Mouse (Mus musculus): ENCODE data around the gene Gch1.

Gch1 gene

DNA sequence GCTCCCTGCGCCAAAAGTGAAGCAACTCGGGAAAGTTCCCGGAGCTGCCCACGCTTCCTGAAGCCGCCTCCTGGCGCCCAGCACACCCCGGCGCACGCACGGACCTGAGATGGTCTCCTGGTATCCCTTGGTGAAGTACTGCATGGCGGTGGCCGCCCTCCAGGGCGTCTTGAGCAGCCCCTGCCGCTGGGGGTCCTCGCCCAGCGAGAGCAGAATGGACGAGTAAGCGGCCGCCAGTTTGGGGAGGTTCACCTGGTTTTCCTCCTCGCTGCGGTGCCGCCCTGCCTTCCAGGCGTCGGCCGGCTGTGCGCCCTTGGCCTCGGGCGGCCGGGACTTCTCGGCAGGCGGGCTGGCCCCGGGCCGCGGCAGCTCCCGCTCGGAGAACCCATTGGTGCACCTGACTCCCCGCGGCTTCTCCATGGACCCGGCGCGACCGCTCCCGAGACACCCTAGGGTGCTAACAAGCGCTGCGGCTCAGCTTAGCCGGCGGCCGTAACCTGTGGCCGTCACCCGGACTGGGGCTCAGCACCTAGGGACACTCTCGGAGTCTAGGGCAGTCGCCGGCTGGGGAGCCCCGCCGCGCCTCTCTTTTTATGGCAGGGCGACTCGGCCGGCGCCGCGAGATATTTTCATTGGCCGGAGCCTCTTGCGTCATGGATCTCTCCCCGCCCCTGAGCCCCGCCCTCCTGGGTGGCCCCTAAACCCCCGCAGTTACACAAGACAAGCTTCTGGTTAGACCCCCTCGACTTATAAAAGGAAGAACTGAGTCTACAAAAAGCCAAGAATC lies at the start of gene Gch1:
TSS of gene Gch1 (minus strand) at position 566 of the 787 bp plus-strand sequence.
- ChIA-PET POLR2A (interaction anchor here in 3 of 4 experiments (0.6 to 2.3 kb wide), 26 partner anchors 8 to 1474 kb away, joined by 3 to 8 read pairs (median 3); partner anchors contain the start of genes Mapk1ip1l (in 1 of the 3), Socs4 (in 1 of the 3) and Wdhd1 (in 1 of the 3)), CTCF (interaction anchor here in 2 of 4 experiments (0.7 to 2.4 kb wide), 3 partner anchors 21 to 115 kb away, joined by 3 to 13 read pairs (median 3); no protein-coding TSS in a partner anchor)

DNA sequence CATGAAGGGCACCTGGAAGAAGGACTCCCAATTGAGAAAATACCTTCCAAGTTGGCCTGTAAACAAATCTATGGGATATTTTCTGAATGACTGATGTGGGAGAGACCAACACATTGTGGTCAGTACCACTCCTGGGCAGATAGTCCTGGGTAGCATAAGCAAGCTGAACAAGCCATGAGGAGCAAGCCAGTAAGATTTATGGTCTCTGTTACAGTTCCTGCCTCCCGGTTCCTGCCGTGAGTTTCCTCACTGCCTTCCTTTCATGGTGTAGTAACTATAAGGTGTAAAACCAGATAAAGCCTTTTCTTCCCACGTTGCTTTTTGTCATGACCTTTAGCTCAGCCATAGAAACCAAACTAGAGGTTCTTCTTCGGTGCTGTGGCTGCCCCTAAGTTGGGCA lies 48.1 kb upstream of the Gch1 start:
- ChIA-PET POLR2A (interaction anchor here in 2 of 4 experiments (0.5 to 1.2 kb wide), 4 partner anchors 9 to 61 kb away, joined by 3 read pairs; partner anchors contain the start of gene Mapk1ip1l (in 1 of the 2)), CTCF (interaction anchor here in 1 of 4 experiments (0.7 kb wide), 1 partner anchor 151 kb away, joined by 3 read pairs; no protein-coding TSS in a partner anchor)

DNA sequence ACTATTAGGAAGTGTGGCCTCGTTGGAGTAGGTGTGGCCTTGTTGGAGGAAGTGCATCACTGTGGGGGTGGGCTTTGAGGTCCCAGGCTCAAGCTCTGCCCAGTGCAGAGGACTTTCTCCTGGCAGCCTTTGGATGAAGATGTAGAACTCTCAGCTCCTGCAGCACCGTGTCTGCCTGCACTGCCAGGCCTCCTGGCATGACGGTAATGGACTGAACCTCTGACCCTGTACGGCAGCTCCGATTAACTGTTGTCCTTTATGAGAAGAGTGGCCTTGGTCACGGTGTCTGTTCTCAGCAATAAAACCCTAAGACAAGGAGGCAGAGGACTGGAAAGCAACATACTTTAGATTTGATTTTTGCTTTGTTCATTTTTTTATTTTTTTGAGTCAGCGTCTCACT lies 47.3 kb upstream of the Gch1 start:
- ChIA-PET POLR2A (no interaction called here), CTCF (interaction anchor here in 1 of 4 experiments (0.6 kb wide), 1 partner anchor 149 kb away, joined by 3 read pairs; no protein-coding TSS in a partner anchor)

DNA sequence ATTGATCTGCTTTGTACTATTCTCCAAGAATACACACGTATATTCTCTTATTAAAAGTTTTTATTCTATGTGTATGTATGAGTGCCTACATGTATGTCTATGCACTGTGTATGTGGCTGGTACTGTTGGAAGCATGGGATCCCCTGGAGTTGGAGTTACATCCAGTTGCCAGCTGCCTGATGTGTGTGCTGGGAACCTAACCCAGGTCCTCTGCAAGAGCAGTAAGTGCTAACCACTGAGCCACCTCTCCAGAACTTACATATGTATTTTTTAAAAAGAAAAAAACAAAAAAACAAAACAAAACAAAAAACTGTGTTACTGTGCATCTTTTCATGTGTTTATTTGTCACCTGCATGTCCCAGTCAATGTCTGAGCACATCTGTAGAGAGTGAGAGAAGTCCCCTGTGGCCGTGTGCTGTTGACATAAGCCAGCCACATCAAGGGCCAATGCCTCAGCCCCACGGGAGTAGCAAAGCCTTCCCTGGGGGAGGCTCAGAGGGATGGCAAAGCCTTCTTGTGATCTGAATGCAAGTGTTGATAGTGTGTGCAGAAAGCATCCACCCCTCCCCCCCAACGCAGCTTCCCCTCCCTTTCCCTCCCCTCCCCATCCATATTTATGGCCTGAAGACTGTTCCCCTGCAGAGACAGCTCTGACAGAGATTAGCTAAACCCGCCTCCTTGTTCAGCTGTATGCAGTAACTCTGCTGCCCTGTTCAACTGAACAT lies 45.5 kb upstream of the Gch1 start:
- CTCF ChIA-PET, result interaction anchor here in 1 of 4 experiments (1.2 kb wide), 1 partner anchor 9 kb away, joined by 4 read pairs; no protein-coding TSS in a partner anchor
- POLR2A ChIA-PET, result no interaction called here

DNA sequence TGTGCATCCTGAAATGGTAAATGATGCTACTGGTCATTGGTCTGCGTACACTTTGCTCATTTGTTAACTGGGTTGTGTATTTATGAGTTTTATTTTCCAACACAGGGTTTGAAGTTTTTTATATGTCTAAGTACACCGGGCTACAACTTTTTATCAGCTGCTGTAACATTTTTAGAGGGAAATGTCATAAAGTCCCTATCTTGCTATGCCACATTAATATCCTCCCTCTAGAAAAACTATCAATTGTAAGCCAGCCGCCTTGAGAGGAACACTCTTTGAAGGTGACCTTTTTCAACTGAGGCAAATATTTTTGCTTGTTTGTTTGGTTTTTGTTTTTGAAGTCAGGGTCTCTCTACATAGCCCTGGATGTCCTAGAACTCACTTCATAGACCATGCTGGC lies 44.8 kb upstream of the Gch1 start:
- POLR2A ChIA-PET, result no interaction called here
- CTCF ChIA-PET, result no interaction called here

DNA sequence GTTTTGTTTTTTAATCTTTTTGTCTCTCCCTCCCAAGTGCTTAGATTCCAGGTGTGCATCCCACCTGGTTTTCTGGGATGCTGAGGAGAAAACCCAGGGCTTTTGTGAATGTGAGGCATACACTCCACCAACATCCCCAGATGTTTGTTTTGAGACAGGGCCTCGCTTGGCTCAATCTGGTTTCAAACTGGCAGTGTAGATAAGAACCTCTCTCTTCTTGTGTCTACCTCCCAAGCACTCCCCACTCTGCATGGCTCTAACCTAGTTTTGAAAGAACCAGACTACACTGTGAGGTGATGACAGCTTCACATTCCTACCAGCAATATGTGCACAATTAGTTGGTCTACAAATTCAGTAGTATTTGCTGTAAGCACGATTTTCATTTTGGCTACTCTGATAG lies 44.4 kb upstream of the Gch1 start:
- POLR2A ChIA-PET, result no interaction called here
- CTCF ChIA-PET, result no interaction called here

DNA sequence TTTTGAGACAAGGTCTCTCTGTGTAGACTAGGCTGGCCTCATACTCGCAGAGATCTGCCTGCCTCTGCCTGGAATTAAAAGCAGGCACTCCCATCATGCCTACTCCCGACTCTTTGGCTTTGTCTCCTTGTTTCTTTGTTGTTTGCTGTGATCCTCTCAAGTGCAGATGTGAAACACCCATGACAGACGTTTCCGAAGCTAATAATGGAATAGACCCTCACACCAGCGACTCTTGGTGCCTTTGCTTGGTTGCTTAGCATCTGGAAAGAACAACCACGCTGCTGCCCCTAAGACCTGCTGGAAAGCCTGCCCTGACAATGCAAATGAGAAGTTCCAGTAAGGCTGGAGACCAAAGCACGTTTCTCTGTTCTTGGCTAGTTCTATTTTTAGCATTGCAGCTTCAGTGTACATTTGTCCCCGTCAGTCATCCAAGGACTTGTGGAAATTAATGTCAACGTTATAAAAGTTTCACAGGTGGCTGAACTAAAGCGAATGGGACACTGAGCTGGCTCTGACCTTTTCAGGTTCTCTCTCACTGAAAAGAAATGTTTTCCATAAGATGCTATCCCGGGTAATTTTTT lies 40.7 kb upstream of the Gch1 start:
- POLR2A ChIA-PET, result interaction anchor here in 1 of 4 experiments (0.6 kb wide), 1 partner anchor 1101 kb away, joined by 3 read pairs; no protein-coding TSS in a partner anchor
- CTCF ChIA-PET, result interaction anchor here in 2 of 4 experiments (1.2 to 1.8 kb wide), 2 partner anchors 143 kb away, joined by 3 to 9 read pairs; no protein-coding TSS in a partner anchor

DNA sequence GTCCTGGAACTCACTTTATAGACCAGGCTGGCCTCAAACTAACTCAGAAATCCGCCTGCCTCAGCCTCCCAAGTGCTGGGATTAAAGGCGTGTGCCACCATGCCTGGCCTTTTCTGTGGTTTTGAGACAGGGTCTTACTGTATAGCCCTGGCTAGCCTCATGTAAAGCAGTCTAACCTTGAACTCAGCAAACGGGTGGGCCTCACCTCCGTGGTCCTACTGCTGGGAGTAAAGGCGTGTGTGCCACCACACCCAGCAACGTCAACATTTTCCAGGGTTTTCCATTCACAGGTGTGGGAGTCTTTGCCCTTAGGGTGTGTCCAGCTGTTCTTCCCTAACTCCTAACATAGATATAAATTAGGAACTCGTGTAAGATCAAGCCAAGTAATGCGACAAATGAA lies 36.7 kb upstream of the Gch1 start:
- CTCF ChIA-PET, result interaction anchor here in 3 of 4 experiments (0.6 to 2.2 kb wide), 4 partner anchors 9 to 1221 kb away, joined by 3 to 17 read pairs (median 5); no protein-coding TSS in a partner anchor
- POLR2A ChIA-PET, result no interaction called here

DNA sequence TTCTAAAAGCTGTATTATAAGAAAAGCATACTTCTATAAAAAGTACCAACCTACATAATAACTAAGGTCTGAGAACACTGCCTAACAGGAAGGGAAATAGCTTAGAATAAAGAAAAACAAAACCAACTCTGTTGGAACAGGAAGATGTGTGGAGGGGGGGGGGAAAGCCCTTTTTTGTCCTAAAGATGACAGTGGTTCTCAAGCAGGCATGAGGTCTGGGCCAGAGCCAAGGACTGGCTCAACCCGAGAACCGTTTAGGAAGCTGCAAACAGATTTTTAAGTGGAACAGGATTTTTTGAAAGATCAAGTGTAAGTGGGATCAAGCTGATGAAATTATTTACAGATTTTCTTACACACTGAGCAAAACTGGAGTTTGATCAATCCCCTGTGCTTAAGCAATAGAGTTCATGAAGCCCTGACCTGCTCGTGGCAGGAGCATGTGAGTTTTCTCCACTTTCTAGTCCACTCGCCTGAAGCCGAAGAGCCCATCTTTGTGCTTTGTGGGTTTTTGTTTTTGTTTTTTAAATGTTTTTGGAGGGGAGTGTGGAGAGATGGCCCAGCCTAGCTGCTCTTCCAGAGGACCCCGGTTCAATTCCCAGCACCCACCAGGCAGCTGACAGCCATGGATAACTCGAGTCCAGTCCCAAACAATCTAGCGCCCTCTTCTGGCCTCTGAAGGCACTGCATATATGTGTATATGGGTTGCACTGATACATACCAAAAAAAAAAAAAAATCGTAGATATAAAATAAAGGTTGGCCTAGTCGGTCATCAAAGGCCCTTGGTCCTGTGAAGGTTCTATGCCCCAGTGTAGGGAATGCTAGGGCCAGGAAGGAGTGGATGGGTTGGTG lies 35.5 kb upstream of the Gch1 start:
- ChIA-PET POLR2A (interaction anchor here in 2 of 4 experiments (0.6 to 1.1 kb wide), 8 partner anchors 10 to 1588 kb away, joined by 3 to 5 read pairs (median 3); no protein-coding TSS in a partner anchor), CTCF (interaction anchor here in 3 of 4 experiments (0.6 to 2.2 kb wide), 16 partner anchors 10 to 1222 kb away, joined by 3 to 17 read pairs (median 4); no protein-coding TSS in a partner anchor)

DNA sequence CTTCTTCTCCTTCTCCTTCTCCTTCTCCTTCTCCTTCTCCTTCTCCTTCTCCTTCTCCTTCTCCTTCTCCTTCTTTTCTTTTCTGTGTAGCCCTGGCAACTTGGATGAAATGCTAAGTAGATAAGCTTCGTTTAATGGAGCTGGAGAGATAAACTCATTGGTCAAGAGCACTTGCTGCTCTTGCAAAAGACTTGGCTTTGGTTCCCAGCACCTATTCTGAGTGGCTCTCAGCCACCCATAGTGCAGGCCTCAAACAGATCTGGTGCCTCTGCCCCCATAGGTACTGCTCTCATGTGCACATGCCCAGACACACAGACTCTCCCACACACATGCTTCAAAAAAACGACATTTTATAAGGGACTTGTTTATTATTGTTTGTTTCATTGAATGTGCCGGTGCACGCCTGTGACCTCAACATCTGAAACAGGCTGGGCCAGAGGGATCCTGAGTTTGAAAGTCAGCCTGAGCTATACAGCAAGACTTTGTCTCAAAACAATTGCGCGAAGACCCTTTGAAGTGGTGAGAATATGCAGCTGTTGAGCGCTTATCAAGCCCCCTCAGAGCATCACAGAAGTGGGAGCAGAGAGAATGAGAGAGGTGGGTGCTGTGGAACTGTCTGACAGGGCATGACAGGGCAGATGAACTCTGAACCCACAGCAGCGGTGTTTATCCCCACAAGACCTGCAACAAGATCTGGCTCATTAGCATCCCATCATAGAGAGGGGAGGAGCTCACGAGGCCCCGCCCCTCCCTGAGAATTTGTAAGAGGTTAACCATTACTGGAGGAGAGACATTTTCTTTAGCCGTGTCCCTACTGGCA lies 33.6 kb upstream of the Gch1 start:
- CTCF ChIA-PET, result interaction anchor here in 1 of 4 experiments (1.0 to 1.1 kb wide), 2 partner anchors 29 to 136 kb away, joined by 3 to 6 read pairs; no protein-coding TSS in a partner anchor
- POLR2A ChIA-PET, result interaction anchor here in 1 of 4 experiments (0.5 to 1.0 kb wide), 5 partner anchors 15 to 126 kb away, joined by 3 read pairs; no protein-coding TSS in a partner anchor

DNA sequence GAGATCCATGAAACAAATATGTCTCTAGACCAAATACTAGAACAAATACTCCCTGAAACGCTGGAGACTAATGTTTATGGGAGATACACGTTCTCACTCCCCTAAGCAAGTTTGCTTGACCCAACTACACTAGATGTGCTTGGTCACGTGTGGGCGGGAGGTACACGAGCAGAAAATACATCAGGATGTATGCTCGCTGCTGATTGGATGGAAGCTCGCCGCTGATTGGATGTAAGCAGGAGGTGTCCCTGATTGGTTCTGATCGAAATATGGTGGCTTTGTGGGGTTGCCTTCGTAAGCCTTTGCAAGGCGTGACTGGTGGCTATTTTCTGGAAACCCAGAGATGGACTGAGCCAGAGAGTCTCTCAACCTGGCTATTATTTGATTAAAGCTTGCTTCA lies 32.4 kb upstream of the Gch1 start:
- ChIA-PET POLR2A (interaction anchor here in 1 of 4 experiments (1.0 kb wide), 1 partner anchor 599 kb away, joined by 3 read pairs; no protein-coding TSS in a partner anchor), CTCF (interaction anchor here in 3 of 4 experiments (0.6 to 0.8 kb wide), 3 partner anchors 77 to 138 kb away, joined by 3 to 8 read pairs (median 4); partner anchors contain the start of gene Mapk1ip1l (in 1 of the 3))

DNA sequence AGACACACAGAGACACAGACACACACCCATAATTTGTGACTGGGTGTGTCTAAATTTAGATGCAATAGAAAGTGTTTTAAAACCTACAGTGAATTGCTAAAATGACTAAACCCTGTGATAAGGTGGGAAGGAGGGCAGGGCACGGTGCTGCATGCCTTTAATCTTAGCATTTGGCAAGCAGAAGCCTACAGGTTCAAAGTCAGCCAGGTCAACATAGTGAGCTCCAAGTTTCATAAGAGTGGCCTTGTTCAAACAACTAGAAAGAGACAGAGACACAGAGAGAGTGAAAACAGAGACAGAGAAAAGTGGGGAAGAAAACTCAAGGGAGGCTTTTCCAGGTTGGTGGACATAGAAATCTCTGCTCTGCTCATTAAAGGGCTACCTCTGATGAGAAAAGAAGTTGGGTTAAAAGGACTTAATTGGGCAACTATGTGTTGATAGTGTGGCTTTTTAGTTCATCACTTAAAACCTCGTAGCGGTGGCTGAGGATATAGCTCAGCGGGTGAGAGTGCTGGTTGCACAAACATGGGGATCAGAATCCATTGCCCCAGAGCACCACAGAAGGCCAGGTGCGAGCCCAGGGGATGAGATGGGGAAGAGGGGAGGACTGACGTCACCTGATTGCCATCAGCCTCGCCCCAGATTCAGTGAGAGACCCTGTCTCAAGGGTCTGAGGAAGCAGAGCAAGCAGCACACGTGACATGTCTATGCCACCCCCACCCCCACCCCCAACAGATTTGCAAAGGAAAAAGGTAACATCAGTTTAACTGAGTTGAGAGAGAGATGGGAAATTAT lies 31.2 kb upstream of the Gch1 start:
- POLR2A ChIA-PET, result interaction anchor here in 2 of 4 experiments (0.6 to 1.1 kb wide), 3 partner anchors 14 to 275 kb away, joined by 3 read pairs; no protein-coding TSS in a partner anchor
- CTCF ChIA-PET, result interaction anchor here in 1 of 4 experiments (0.5 kb wide), 1 partner anchor 305 kb away, joined by 3 read pairs; no protein-coding TSS in a partner anchor

DNA sequence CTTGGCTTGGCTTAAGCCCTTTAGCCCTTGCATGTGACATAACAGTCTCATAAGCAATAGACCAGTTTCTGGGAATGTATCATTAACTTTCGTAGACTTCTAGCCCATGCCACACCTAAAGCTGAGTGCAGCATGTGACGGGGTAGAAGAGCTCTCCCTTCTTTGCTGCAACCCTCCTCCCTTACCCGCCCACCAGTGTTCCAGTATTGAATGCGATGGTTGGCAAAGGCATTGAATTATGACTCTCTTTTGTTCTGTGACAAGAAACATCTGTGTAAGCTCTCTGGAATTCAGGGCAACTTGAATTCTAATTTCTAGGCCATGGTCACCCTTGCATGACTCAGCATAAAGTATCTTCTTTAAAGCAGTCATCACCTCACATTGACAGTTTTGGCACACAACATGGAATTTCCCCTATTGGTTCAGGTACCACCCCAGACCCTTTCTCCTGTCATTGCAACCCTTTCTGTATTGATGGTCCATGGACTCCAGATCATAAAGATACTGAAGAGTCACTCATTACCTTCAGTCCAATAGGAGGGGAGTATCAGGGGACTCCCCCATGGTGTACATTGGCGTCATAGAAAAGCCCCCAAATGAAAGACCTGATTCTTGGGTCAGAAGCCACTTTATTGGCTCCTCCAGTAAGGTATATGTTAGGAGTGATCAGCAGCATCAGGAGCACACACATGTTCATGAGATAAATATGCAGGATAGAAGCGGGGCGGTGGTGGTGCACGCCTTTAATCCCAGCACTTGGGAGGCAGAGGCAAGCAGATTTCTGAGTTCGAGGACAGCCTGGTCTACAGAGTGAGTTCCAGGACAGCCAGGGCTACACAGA lies 29.8 kb upstream of the Gch1 start:
- ChIA-PET POLR2A (interaction anchor here in 1 of 4 experiments (0.6 kb wide), 1 partner anchor 79 kb away, joined by 4 read pairs; the partner anchor contains the start of gene Mapk1ip1l), CTCF (interaction anchor here in 1 of 4 experiments (0.5 kb wide), 1 partner anchor 315 kb away, joined by 6 read pairs; no protein-coding TSS in a partner anchor)

DNA sequence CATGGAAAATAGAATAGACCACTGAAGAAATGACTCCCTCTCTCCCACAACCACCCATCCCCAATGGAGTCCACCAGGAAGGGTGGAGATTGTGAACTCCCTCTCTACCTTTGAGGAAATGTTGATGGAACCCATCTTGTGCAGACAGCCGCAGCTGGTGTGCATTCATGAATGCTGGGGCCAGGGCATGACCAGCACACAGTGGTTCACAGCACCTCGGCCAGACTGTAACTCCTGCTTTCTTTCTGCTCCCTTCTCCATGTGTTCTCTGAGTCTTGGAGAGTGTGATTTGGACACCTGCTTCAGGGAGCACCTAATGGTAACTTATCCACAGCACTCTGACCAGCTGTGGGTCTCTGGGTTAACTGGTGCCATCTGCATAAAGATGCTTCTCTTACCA lies 27.3 kb upstream of the Gch1 start:
- ChIA-PET POLR2A (no interaction called here), CTCF (no interaction called here)

DNA sequence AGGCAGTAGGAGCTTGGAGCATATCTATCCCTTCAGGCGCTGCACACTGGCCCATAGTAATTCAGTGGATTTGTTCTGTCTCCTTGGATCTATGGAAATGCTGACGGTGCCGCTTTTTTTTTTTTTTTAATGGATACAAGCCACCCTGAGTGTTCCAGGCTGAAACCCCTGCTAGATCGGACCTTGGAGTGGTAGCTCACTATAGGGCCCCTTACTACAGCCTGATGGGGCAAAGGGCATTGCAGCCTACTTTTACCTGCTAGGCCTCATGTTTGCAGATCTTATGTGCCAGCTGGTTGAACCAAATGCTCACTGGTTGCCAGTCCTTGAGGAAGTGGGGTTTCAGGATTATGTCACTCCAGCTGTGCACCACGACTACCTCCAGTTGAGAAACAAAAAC lies 25.2 kb upstream of the Gch1 start:
- ChIA-PET POLR2A (interaction anchor here in 1 of 4 experiments (0.6 to 1.4 kb wide), 5 partner anchors 10 to 1917 kb away, joined by 3 to 7 read pairs (median 4); no protein-coding TSS in a partner anchor), CTCF (interaction anchor here (0.6 to 1.9 kb wide), 11 partner anchors 10 to 550 kb away, joined by 3 to 15 read pairs (median 4); no protein-coding TSS in a partner anchor)

Data from embryonic stem cell, embryonic (primary cell).